Mouse (Mus musculus) embryonic facial prominence, embryonic 14.5 days (tissue): Measurements from ENCODE around the gene Ccnb1. TPM values are rescaled to one million over a fixed set of nuclear protein-coding genes. Genes with fewer than 3 reads are reported as not detected.
A peak's percentile ranks its signal among the peaks of the same experiment; 100 is the strongest.

Source experiments
- ATAC-seq: fragments of 200-750 bp; cut with Nextera tagmentation; 2 replicates; pipeline ENCODE4 v1.8.0; 2017; ENCODE audit warnings: low read depth, moderate number of reproducible peaks, moderate TSS enrichment
- DNase-seq: peaks from one replicate; pipeline ENCODE4 v3.0.0-alpha.2; 2015; ENCODE audit warnings: low spot score
- H3K27ac ChIP-seq: fragments of 300-500 bp; sonication (generic); replicated peaks from 2 replicates; pipeline ENCODE4 v1.5.1; 2014; ENCODE audit warnings: low read depth, mild to moderate bottlenecking, low read length, moderate library complexity
- H3K27me3 ChIP-seq: fragments of 300-500 bp; sonication (generic); replicated peaks from 2 replicates; pipeline ENCODE4 v1.6.1; 2014; ENCODE audit warnings: low read length; ENCODE audit not compliant: control insufficient read depth, insufficient read depth
- H3K36me3 ChIP-seq: fragments of 300-500 bp; sonication (generic); 2 replicates; pipeline ENCODE4 v1.6.1; 2014; ENCODE audit warnings: low read length, mixed read lengths; ENCODE audit not compliant: control insufficient read depth, insufficient read depth
- H3K4me1 ChIP-seq: fragments of 300-500 bp; sonication (generic); 2 replicates; pipeline ENCODE4 v1.6.1; 2014; ENCODE audit warnings: antibody characterized with exemption, low read length; ENCODE audit not compliant: control insufficient read depth, insufficient read depth
- H3K4me2 ChIP-seq: fragments of 300-500 bp; sonication (generic); 2 replicates; pipeline ENCODE4 v1.6.1; 2014; ENCODE audit warnings: low read depth, mild to moderate bottlenecking, low read length, moderate library complexity, mixed read lengths
- H3K4me3 ChIP-seq: fragments of 300-500 bp; sonication (generic); 2 replicates; pipeline ENCODE4 v1.5.1; 2014; ENCODE audit warnings: low read depth, mild to moderate bottlenecking, low read length
- H3K9ac ChIP-seq: fragments of 300-500 bp; sonication (generic); 2 replicates; pipeline ENCODE4 v1.6.1; 2014; ENCODE audit warnings: low read depth, mild to moderate bottlenecking, low read length, moderate library complexity, mixed read lengths
- H3K9me3 ChIP-seq: fragments of 300-500 bp; sonication (generic); 2 replicates; pipeline ENCODE4 v1.6.1; 2016; ENCODE audit warnings: low read length; ENCODE audit not compliant: control insufficient read depth
- WGBS: fragments of 180-500 bp; shearing (Covaris S2); extraction: QIAGEN DNeasy Blood & Tissue Kit; methylation state at CpG from one replicate; pipeline ENCODE4 v1.1.7; 2014; 5-methylcytosine and 5-hydroxymethylcytosine counted together
- polyA plus RNA-seq: library from polyadenylated mRNA; unstranded; fragments of >200 nt; fragmentation: Nextera tagmentation; extraction: Ambion mirVana; gene quantifications from 2 replicates; pipeline ENCODE4 v1.2.1, GENCODE M21; 2014

The Ccnb1 gene
- polyA plus RNA-seq, 1 experiment from 2014 or later: 169 TPM

GRCm38 (mm10) chr13:100785806-100786413 is 460 bp downstream of the Ccnb1 start:
- Histone ChIP-seq H3K4me3 (peak overlapping the region; percentile 66), H3K27me3 (no peaks in the 10 kb centered on the region), H3K4me2 (peak overlapping the region; percentile 80), H3K4me1 (peaks cover 12% of the 10 kb centered on the region; the same call in 1 of the 2 replicates), H3K9me3 (no peaks in the 10 kb centered on the region), H3K36me3 (peaks cover 30% of the 10 kb centered on the region; the same call in 1 of the 2 replicates), H3K9ac (peak overlapping the region; percentile 76), H3K27ac (no peak overlapping the region)
- 1% methylated on average over 22 of the region's 30 CpGs for WGBS
- DNase-seq: peak; percentile 24
- peak; percentile 9 for ATAC-seq

GRCm38 (mm10) chr13:100777491-100777890 is 8.9 kb downstream of the Ccnb1 start:
- H3K4me2 ChIP-seq: no peak overlapping the region
- H3K27me3 ChIP-seq: no peaks in the 10 kb centered on the region
- WGBS: 82% methylated on average over 3 of the region's 3 CpGs
- no peak overlapping the region for H3K27ac ChIP-seq
- H3K9me3 ChIP-seq: no peaks in the 10 kb centered on the region
- peaks cover 37% of the 10 kb centered on the region for H3K36me3 ChIP-seq
- no peak overlapping the region for H3K4me3 ChIP-seq
- H3K4me1 ChIP-seq: no peaks in the 10 kb centered on the region
- ATAC-seq (no peak), DNase-seq (no peak)
- H3K9ac ChIP-seq: no peak overlapping the region

- peak overlapping the region; percentile 93; the same call in 1 of the 2 replicates for H3K4me2 ChIP-seq
- no peak overlapping the region for H3K4me3 ChIP-seq
- no peaks in the 10 kb centered on the region for H3K27me3 ChIP-seq
- H3K4me1 ChIP-seq: no peaks in the 10 kb centered on the region
- peaks cover 37% of the 10 kb centered on the region for H3K36me3 ChIP-seq
- H3K9ac ChIP-seq: no peak overlapping the region
- H3K27ac ChIP-seq: no peak overlapping the region
- H3K9me3 ChIP-seq: no peaks in the 10 kb centered on the region
- ATAC-seq (no peak), DNase-seq (no peak)
- 69% methylated on average over 6 of the region's 6 CpGs for WGBS
Measured at GRCm38 (mm10) chr13:100776710-100777109, 9.7 kb downstream of the Ccnb1 start.

- H3K4me2 ChIP-seq: peak overlapping the region; percentile 93
- 11% methylated on average over 8 of the region's 8 CpGs for WGBS
- ATAC-seq (no peak), DNase-seq (no peak)
- H3K4me3 ChIP-seq: peak overlapping the region; percentile 70
- H3K36me3 ChIP-seq: peaks cover 37% of the 10 kb centered on the region
- no peaks in the 10 kb centered on the region for H3K4me1 ChIP-seq
- peak overlapping the region; percentile 53; the same call in 1 of the 2 replicates for H3K27ac ChIP-seq
- no peaks in the 10 kb centered on the region for H3K9me3 ChIP-seq
- H3K9ac ChIP-seq: peak overlapping the region; percentile 71
- H3K27me3 ChIP-seq: no peaks in the 10 kb centered on the region
Measured at GRCm38 (mm10) chr13:100776056-100776419, 10.3 kb downstream of the Ccnb1 start.

- peak within 1 kb of the TSS; percentile 53; the same call in 1 of the 2 replicates for H3K27ac ChIP-seq
- H3K9ac ChIP-seq: peak within 1 kb of the TSS; percentile 71
- H3K9me3 ChIP-seq: no peaks in the 10 kb centered on the region
- no peaks in the 10 kb centered on the region for H3K4me1 ChIP-seq
- peaks cover 37% of the 10 kb centered on the region for H3K36me3 ChIP-seq
- H3K4me2 ChIP-seq: peak within 1 kb of the TSS; percentile 93
- no peaks in the 10 kb centered on the region for H3K27me3 ChIP-seq
- WGBS: under 1% methylated on average over 33 of the region's 46 CpGs
- H3K4me3 ChIP-seq: peak within 1 kb of the TSS; percentile 70
- DNase-seq: peak; percentile 96
- ATAC-seq: peak; percentile 98
Measured at GRCm38 (mm10) chr13:100775252-100776055, 10.9 kb downstream of the Ccnb1 start, which contains the start of gene Cenph. Gene Cenph, minus strand, starts transcription at chr13:100775899.

GRCm38 (mm10) chr13:100774704-100775103 is 11.7 kb downstream of the Ccnb1 start:
- H3K4me2 ChIP-seq: peak overlapping the region; percentile 93
- ATAC-seq (no peak), DNase-seq (no peak)
- peak overlapping the region; percentile 70 for H3K4me3 ChIP-seq
- no peak overlapping the region for H3K27ac ChIP-seq
- no peaks in the 10 kb centered on the region for H3K4me1 ChIP-seq
- H3K27me3 ChIP-seq: no peaks in the 10 kb centered on the region
- H3K9ac ChIP-seq: peak overlapping the region; percentile 71
- peaks cover 34% of the 10 kb centered on the region for H3K36me3 ChIP-seq
- H3K9me3 ChIP-seq: no peaks in the 10 kb centered on the region

- H3K27me3 ChIP-seq: no peaks in the 10 kb centered on the region
- 0 out of 2 replicates have a peak, but pooled peaks cover 4% of the 10 kb centered on the region for H3K9me3 ChIP-seq
- H3K27ac ChIP-seq: no peak overlapping the region
- DNase-seq (no peak), ATAC-seq (no peak)
- no peak overlapping the region for H3K9ac ChIP-seq
- no peaks in the 10 kb centered on the region for H3K4me1 ChIP-seq
- WGBS: 80% methylated on average over 2 of the region's 2 CpGs
- H3K4me2 ChIP-seq: no peak overlapping the region
- H3K36me3 ChIP-seq: peaks cover 9% of the 10 kb centered on the region
- no peak overlapping the region for H3K4me3 ChIP-seq
Measured at GRCm38 (mm10) chr13:100755329-100755728, 31.0 kb downstream of the Ccnb1 start.

GRCm38 (mm10) chr13:100754186-100754585 is 32.2 kb downstream of the Ccnb1 start:
- peaks cover 3% of the 10 kb centered on the region; the same call in 1 of the 2 replicates for H3K36me3 ChIP-seq
- no peak for ATAC-seq
- H3K27me3 ChIP-seq: no peaks in the 10 kb centered on the region
- H3K4me3 ChIP-seq: no peak overlapping the region
- no peak overlapping the region for H3K27ac ChIP-seq
- no peak overlapping the region for H3K9ac ChIP-seq
- H3K9me3 ChIP-seq: 0 out of 2 replicates have a peak, but pooled peaks cover 4% of the 10 kb centered on the region
- H3K4me2 ChIP-seq: no peak overlapping the region
- 72% methylated on average over 4 of the region's 4 CpGs for WGBS
- DNase-seq: no peak
- H3K4me1 ChIP-seq: no peaks in the 10 kb centered on the region
